Mouse (Mus musculus): ENCODE measurements around the gene Slc22a22. TPM values are rescaled to one million over a fixed set of nuclear protein-coding genes. Genes with fewer than 3 reads are reported as not detected.
"Not testable (repeated sequence)": the region's sequence is repeated elsewhere in the genome, so short reads cannot be mapped to it uniquely, and the experiment has no call there.

Slc22a22 gene
- total RNA-seq, 2 experiments from 2014 or later: not detected

DNA sequence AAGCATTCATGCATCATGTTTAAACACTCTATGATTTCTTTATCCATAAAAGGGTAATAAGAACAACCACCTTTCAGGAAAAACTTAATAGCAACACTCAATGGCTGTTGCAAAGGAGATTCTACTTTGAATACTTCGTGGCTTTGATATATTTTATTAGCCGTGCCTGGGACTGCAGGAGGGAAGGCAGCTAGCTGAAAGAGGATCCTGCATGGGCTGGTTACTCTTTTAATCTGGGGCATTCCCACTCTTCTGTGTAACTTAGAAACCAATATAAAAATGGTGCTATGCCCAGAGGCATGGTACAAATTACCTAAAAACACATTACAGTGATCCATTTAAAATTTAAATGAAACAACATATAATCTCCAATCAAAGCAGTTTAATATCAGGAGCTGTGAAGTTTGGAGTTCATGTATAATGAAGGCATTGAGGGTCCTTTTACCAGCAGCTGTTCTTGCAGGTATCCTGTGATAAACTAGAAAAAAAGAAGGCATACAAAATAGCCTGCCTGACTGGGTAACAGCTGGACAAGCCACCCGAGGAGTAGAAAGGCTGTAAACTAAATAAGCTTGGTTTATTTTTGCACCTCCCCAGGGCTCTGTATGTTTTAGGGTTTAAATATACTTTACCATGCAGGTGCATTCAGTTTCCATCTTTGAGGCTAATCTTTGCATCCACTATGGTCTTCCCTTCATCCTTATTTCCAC lies 78.8 kb downstream of the Slc22a22 start:
- intact Hi-C loops (cut with DNase I): loop anchor here (2.0 kb wide), 1 partner anchor 36 kb away; no protein-coding TSS in a partner anchor

DNA sequence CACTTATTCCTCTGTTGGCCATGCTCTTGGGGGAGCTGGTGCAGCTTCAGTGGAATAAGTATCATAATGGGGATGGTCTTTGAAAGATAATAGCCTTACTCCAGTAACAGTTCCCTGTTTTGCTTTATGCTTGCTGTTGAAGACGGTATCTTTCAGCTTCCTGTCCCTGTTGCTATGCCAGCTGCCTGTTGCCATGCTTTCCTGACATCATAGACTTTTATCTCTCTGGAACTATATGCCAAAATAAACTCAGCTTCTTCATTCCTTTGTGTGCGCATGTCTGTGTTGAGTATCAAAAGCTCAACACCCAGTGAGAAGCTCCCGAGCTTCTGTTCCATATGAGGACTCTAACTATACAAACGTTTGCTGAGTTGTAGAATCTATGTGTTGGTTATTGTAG lies 83.4 kb downstream of the Slc22a22 start:
- no peak for DNase-seq (ENCODE audit: low spot score in 2 of 2)
- intact Hi-C loops (cut with DNase I): no loop called here

More for the DNA sequence above, 78.8 kb downstream of the Slc22a22 start:
- no peak for DNase-seq (ENCODE audit: low spot score in 2 of 2)

DNA sequence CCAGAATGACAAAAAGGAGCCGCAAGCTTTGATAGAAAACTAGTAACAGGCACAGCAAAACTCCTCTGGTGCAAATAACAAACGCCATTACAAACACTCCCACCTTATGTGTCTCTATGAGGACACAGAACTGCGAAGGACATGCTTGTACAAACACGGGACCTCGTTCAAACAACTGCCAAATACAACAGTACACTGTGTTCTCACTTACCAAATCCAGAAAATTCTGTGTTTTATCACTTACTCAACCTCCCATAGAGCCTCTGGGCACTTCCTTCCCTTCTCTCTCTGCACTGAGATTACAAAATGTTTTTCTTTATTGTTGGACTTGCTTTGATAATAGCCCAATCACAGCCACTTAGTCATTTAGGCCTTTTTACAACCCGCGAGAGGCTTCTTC lies 97.0 kb downstream of the Slc22a22 start:
- DNase-seq (ENCODE audit: low spot score in 2 of 2): no peak
- intact Hi-C loops (cut with DNase I): no loop called here

DNA sequence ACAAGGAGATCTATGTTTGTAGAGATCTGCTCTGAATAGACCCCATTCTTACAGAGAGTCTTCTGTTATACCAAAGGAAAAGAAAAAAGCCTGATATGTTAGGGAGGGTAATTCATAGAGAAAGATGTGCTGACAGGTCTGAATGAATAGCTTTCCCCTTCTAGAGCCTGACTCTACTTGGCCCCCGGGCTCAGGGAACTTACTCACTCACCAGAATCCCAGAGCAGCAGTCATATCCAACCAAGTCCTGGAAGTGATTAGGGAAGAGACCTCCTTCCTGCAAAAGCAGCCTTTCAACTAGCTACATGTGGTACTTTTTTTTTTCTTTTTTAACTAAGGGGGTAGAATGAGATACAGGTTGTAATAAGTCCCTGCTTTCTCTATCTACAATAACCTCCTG lies 111.0 kb downstream of the Slc22a22 start:
- DNase-seq (ENCODE audit: low spot score in 2 of 2): no peak
- intact Hi-C loops (cut with DNase I): no loop called here

DNA sequence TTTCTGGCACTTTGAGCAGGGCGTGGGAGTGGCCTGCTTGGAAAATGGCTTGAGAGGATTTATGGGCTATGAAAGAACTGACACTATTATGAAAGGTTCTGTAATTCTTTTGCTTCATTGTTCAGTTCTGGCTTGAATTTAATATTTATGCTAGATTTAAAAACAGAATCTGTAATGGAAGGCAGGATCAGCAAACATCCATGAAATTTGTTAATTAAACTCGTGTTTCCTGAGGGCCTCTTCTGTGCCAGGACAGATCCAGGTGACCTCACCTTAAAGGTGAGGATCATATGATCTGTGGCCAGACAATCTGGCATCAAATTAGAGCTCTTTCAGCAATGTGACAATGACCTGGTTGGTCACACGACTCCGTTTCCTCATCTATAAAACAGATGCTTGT lies 122.1 kb downstream of the Slc22a22 start:
- intact Hi-C loops (cut with DNase I): no loop called here
- no peak for DNase-seq (ENCODE audit: low spot score in 2 of 2)

DNA sequence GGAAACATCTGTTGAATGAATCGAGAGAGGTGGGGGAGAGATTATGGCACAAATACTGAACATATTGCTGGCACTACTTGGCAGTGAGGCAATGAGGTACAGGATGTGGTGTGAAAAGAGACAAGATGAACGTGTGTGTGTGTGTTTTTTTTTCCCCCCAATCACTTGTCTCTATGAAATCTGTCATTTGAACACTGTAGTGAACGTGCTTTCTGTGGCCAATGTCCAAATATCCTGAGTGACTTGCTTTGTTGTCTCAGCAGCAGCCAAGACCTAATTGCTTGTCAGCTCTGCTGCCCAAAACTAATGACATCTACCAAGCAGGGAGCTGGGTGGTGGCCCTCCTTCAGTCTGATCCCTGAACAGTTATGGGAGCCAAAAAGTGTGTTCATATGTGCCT lies 136.9 kb downstream of the Slc22a22 start:
- intact Hi-C loops (cut with DNase I): no loop called here
- no peak for DNase-seq (ENCODE audit: low spot score in 2 of 2)

DNA sequence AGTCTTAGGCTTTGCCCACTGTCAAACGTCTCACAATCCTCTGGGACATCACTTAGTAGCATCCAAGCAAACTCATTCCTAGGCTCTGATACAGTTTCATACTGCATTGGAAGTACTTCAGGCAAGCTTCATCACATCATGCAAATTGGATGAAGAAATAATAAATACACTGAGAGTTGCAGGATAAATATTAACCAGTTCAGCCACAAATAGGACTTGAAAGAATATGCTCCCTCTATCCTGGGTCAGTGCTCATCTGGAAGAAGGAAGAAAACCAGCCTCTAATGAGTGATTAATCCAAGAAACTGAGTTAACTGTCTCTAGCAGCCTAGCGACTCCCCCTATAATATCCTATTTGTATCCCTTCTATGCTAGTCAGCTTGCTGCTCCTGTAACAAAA lies 146.1 kb downstream of the Slc22a22 start:
- intact Hi-C loops (cut with DNase I): no loop called here
- DNase-seq (ENCODE audit: low spot score in 2 of 2): no peak

DNA sequence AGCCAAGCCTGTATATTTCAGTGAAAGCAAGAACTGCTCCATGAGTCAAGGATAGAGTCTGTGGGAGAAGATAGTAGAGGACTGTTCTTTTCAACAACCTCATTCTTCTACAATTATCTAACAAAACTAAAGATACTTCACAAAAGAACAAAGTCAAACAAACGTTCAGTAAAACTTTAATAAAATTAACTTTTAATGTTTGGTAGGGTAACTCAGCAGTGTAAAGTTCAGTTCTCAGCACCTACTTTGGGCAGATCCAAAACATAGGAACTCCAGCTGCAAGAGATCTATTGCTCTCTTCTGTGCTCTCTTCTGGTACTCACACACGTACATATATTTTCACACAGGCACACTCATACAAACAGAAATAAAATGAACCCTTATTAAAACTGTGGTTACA lies 159.4 kb downstream of the Slc22a22 start:
- DNase-seq (ENCODE audit: low spot score in 2 of 2): no peak
- intact Hi-C loops (cut with DNase I): no loop called here

DNA sequence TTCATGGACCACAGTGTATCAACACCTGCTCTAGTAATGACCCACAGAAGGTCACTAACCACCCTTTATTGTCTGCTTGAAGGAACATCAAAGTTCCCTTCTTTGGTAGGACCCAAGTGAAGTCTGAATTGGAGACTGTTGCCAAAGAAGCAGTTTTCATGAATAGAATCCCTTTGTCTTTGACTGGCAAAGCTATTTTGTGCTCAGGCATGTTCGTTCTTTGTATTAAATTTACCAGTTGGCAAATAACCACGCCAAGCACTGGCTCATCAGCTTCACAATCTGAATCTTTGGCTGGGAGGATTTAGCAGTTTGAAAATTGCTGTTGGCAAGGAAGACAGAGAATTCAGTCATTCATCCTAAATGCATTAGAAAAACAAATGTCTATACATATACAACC lies 160.9 kb downstream of the Slc22a22 start:
- DNase-seq (ENCODE audit: low spot score in 2 of 2): no peak
- intact Hi-C loops (cut with DNase I): no loop called here

DNA sequence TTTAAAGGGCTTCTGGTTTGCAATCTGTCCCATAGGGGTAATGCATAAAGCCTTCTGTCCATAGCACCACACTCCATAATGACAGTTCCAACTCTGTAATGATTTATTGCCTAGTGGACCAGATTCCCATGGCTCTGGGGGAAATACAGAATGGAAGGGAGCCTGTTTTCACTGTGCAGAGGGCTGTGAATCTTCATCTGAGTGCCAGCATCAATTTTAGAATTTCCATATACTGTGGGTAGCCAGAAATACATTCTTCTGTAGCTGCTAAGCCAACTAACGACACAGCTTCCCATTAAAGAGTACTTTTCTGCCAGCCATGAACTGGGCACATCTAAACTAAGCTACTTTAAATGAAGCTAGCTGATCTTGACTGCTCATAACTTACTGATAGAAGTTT lies 174.7 kb downstream of the Slc22a22 start:
- intact Hi-C loops (cut with DNase I): no loop called here
- DNase-seq (ENCODE audit: low spot score in 2 of 2): no peak

DNA sequence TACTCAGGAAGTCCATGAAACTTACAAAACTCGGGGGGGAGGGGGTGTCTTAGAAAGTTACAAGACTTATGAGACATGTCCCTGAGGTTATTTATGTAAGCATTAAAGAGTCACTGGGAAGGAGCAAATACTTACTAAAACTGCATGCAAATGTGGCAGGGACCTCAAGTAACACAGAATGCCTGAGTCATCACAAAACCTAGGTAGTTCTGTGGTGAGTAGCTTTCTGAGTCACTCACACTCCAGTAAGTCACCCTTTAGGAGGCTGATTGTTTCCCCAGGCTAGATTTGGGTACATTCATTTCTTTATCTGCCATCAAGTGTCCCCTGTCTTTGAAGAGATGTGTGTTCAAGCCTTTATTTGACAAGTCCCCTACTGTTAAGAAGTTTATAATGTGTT lies 198.9 kb downstream of the Slc22a22 start:
- no peak for DNase-seq (ENCODE audit: low spot score in 2 of 2)
- intact Hi-C loops (cut with DNase I): no loop called here

DNA sequence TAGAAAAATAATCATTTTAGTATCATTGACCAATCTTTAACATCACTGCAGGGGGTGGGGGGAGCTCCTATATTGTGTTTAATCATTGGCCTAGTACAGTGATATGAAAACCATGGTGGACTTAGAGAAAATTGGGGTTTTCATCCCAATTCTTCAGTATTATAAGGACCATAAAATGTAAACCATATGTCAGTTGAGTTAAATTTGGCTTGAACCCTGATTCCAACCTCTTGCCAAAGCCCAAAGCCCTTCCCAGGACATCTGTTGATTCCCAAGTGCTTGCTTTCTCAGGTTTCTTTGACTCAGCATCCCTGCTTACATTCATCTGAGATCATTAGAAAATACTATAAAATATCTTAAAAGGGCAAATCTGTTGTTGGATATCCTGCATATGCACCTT lies 201.0 kb downstream of the Slc22a22 start:
- no peak for DNase-seq (ENCODE audit: low spot score in 2 of 2)
- intact Hi-C loops (cut with DNase I): no loop called here

DNA sequence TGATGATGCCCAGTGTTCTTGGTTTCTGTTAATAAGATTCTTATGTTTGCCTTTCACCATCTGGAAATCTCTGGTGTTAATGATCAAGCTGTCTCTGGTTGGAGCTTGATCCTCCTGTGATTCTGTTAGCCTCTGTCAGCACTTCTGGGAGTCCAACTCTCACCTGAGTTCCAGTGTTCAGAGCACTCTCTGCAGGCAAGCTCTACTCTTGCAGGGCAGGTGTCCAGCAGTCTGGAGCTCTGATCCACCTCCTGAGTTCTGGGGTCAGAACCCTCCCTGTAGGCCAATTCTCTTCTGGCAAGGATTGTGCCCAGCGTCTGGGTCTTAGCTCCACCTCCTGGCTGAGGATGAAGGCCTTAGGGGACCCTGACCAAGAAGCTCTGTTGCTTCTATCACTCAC lies 237.4 kb downstream of the Slc22a22 start:
- intact Hi-C loops (cut with DNase I); DNase-seq (ENCODE audit: low spot score in 2 of 2): not testable (repeated sequence)

DNA sequence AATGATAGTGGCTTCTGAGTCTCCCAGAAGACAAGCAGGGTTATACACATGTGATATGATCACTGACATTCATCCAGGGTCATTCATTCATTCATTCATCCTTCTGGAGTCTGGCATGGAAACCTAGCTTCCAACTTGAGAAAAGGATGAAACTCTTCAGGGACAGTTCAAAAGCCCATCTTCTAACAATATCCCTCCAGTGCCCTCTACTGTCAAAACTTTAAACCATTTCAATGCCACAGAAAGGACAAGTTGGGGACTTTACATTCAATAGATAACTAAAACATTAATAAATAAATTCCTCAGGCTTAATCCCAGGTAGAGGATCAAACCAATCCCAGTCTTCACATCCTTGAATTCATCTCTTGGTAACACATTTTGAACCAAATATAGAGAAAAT lies 247.0 kb downstream of the Slc22a22 start:
- intact Hi-C loops (cut with DNase I): loop anchor here (10.0 kb wide), 1 partner anchor 896 kb away; no protein-coding TSS in a partner anchor
- no peak for DNase-seq (ENCODE audit: low spot score in 2 of 2)

DNA sequence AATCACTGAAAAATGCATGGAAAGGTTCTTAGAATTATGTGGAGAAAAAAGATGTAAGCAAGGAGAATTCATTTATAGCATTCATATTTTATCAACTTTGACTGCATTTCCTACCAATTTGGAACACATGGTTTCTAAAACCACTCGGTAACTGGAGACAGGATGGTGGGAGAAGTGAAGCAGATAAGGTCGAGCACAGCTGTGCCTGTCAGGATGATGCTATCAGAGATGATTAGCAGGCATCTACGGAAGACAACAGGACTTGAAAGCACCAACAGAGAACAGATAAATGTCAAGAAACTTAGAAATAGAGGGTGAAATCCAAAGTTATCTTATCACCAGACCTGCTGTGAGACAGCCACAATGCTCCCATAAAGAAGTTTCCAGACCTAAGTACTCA lies 272.1 kb downstream of the Slc22a22 start:
- intact Hi-C loops (cut with DNase I): no loop called here
- DNase-seq (ENCODE audit: low spot score in 2 of 2): no peak

DNA sequence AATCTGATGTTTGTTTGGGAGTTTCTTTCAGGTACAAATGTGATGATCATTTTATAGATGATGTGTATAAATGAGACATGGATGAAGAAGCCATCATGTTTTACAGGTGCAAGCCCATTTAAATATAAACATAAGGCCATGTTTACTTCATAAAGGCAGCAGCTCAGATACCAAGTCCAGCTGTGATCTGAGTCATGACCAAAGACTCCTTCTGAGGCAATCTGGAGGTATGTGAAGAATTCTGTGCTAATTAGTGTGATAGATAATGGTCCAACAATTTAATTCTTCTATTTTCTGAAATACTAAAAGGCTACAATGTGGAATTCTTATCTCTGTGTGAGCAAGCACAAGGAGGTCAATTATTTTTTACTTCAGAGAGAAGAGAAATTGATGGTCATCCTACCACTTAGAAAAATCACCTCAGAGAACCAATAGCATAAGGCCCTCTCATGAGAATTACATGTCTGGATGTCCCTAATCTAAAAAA lies 272.9 kb downstream of the Slc22a22 start:
- no peak for DNase-seq (ENCODE audit: low spot score in 2 of 2)
- intact Hi-C loops (cut with DNase I): no loop called here
